Mouse (Mus musculus) C2C12 (cell line): ENCODE measurements around the gene Gm1553. TPM values are rescaled to one million over a fixed set of nuclear protein-coding genes. Genes with fewer than 3 reads are reported as not detected.

ENCODE experiments used
- H3K27me3 ChIP-seq: one replicate; pipeline ENCODE4 v1.6.1; 2011; ENCODE audit not compliant: control insufficient read depth, insufficient read depth, insufficient read length
- H3K36me3 ChIP-seq: one replicate; pipeline ENCODE4 v1.6.1; 2011; ENCODE audit not compliant: control insufficient read depth, insufficient read depth
- H3K4me3 ChIP-seq: one replicate; pipeline ENCODE4 v1.5.1; 2011; ENCODE audit warnings: mild to moderate bottlenecking, control low read depth; ENCODE audit not compliant: poor library complexity, insufficient read depth, severe bottlenecking
- H3K79me2 ChIP-seq: one replicate; pipeline ENCODE4 v1.6.1; 2011; ENCODE audit not compliant: control insufficient read depth, insufficient read depth
- H3K79me3 ChIP-seq: one replicate; pipeline ENCODE4 v1.6.1; 2011; ENCODE audit warnings: low read depth, control low read depth
- H3ac ChIP-seq: one replicate; pipeline ENCODE3; 2011; ENCODE audit warnings: low read depth; ENCODE audit not compliant: control insufficient read depth, insufficient read length
- CEBPB ChIP-seq: IDR thresholded peaks from one replicate; pipeline ENCODE4 v1.6.1; 2011; ENCODE audit warnings: low read depth, mild to moderate bottlenecking, control low read depth, moderate library complexity
- CTCF ChIP-seq: IDR thresholded peaks from one replicate; pipeline ENCODE4 v1.5.1; 2011; ENCODE audit not compliant: control insufficient read depth, insufficient read depth, insufficient read length
- FOSL1 ChIP-seq: IDR thresholded peaks from one replicate; pipeline ENCODE4 v1.8.0; 2011; ENCODE audit warnings: mild to moderate bottlenecking, low read length; ENCODE audit not compliant: poor library complexity, insufficient read depth, severe bottlenecking
- MAX ChIP-seq: IDR thresholded peaks from one replicate; pipeline ENCODE4 v1.6.1; 2011; ENCODE audit warnings: mild to moderate bottlenecking, control low read depth
- MYOD1 ChIP-seq: IDR thresholded peaks from one replicate; pipeline ENCODE4 v1.6.1; 2011; ENCODE audit warnings: low read depth; ENCODE audit not compliant: control insufficient read depth, insufficient read length
- MYOG ChIP-seq: IDR thresholded peaks from one replicate; pipeline ENCODE4 v1.6.1; 2011; ENCODE audit not compliant: control insufficient read depth, insufficient read length; ENCODE audit errors: extremely low read depth
- USF1 ChIP-seq: IDR thresholded peaks from one replicate; pipeline ENCODE4 v1.6.1; 2011; ENCODE audit warnings: low read depth, mild to moderate bottlenecking, control low read depth, moderate library complexity
- long read RNA-seq, 2 experiments: library from polyadenylated mRNA; unstranded; transcript quantifications; one replicate each; pipeline ENCODE4 v2.0.0; 2019 to 2020
- polyA plus RNA-seq: library from polyadenylated mRNA; unstranded; fragments of >200 nt; fragmentation: generic; extraction: Trizol; gene quantifications from one replicate; pipeline ENCODE4 v1.2.1, GENCODE M21; 2012; ENCODE audit warnings: missing spikeins

Gm1553 gene
- polyA plus RNA-seq: not detected
- long read RNA-seq, experiment 1: 0 reads
- long read RNA-seq, experiment 2: 0 reads

GRCm38 (mm10) chr10:82492518-82492917, at the start of gene Gm1553:
TSS of gene Gm1553 (minus strand) at chr10:82492618.
- no peaks in the 10 kb centered on the region for H3K79me2 ChIP-seq
- TF ChIP-seq MAX: no peak
- TF ChIP-seq FOSL1: no peak
- TF ChIP-seq CTCF: no peak
- no peak for TF ChIP-seq USF1
- TF ChIP-seq CEBPB: no peak
- TF ChIP-seq MYOG: no peak
- no peak for TF ChIP-seq MYOD1
- H3K27me3 ChIP-seq: no peaks in the 10 kb centered on the region
- H3K79me3 ChIP-seq: no peaks in the 10 kb centered on the region
- H3K4me3 ChIP-seq: no peak within 1 kb of the TSS
- H3K36me3 ChIP-seq: no peaks in the 10 kb centered on the region
- no peak within 1 kb of the TSS for H3ac ChIP-seq

Other genes starting within 250 kb of the Gm1553 start
- not detected for gene 4932415D10Rik, start 176.0 kb downstream of the Gm1553 start, polyA plus RNA-seq
- 1.8 TPM for gene Gm4924, start 138.4 kb downstream of the Gm1553 start, polyA plus RNA-seq
- 16.6 TPM for gene 1190007I07Rik, start 130.6 kb upstream of the Gm1553 start, polyA plus RNA-seq
- 18.5 TPM for gene Tdg, start 137.2 kb upstream of the Gm1553 start, polyA plus RNA-seq
- 2.0 TPM for gene Glt8d2, start 198.0 kb upstream of the Gm1553 start, polyA plus RNA-seq
- gene Hcfc2, start 203.5 kb upstream of the Gm1553 start, polyA plus RNA-seq: 9.7 TPM